8 mouse cellular contexts compared by ENCODE assay signal in the genomic region with DNA sequence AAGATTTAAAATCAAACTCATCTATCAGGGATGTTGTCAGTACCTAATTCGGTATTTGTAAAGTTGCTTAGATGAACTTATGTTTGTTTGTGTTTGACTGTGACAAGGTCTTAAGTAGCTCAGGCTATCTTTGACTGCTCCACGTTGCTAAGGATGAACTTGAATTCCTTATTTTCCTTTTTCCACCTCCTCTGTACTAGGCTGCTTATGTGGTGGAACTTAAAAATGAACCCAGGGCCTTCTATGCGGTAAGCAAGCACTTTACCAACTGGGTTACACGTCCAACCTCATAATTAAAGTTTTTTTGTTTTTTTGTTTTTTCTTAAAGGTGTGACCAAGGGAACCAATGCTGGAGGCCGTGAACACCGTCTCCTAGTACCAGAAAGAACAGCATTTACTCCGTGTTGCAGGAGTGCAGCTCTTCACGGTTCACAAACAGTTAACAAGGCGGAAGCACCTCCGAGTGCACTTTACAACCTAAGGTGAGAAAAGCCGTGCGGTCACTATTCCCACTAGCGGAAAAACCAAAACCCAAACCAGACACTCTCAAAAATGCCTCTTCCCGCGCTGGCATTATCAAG. TPM values are rescaled to one million over a fixed set of nuclear protein-coding genes. Genes with fewer than 3 reads are reported as not detected.
A peak's percentile ranks its signal among the peaks of the same experiment; 100 is the strongest.
DNase-seq lines count a peak whose midpoint lies in the region; ATAC-seq lines count a peak whose summit lies in the region.

A gene (plus strand): TSS at position 325 of the 581 bp plus-strand sequence.

- H3K4me3 ChIP-seq in embryonic facial prominence, embryonic 10.5 days = peak within 1 kb of the TSS; percentile 73
- peak within 1 kb of the TSS; percentile 74 for H3K4me3 ChIP-seq in heart, embryonic 13.5 days
- peak within 1 kb of the TSS; percentile 90 for H3K4me3 ChIP-seq in neural tube, embryonic 12.5 days

- H3K27me3 ChIP-seq in embryonic facial prominence, embryonic 10.5 days (replicated peaks; ENCODE audit: low read depth, poor library complexity, severe bottlenecking) = no peaks in the 10 kb centered on the region
- no peaks in the 10 kb centered on the region for H3K27me3 ChIP-seq in heart, embryonic 13.5 days (replicated peaks)
- H3K27me3 ChIP-seq in neural tube, embryonic 12.5 days (replicated peaks) = no peaks in the 10 kb centered on the region

- WGBS in embryonic facial prominence, embryonic 10.5 days = 6% methylated on average over 15 of the region's 15 CpGs
- 4% methylated on average over 15 of the region's 15 CpGs for WGBS in heart, embryonic 13.5 days
- 7% methylated on average over 15 of the region's 15 CpGs for WGBS in neural tube, embryonic 12.5 days

- peak within 1 kb of the TSS; percentile 85 for H3K27ac ChIP-seq in embryonic facial prominence, embryonic 10.5 days (replicated peaks)
- H3K27ac ChIP-seq in heart, embryonic 13.5 days (replicated peaks) = peak within 1 kb of the TSS; percentile 91
- peak within 1 kb of the TSS; percentile 81 for H3K27ac ChIP-seq in neural tube, embryonic 12.5 days

- intact Hi-C loops in left cerebral cortex, postnatal 25 days (cut with DNase I) = loop anchor here (5.0 kb wide), 2 partner anchors 157 to 262 kb away; a partner anchor contains a TSS

- DNase-seq in ovary, postnatal 10 days (ENCODE audit: low spot score) = peak; percentile 38
- no peak for DNase-seq in ovary, postnatal 14 days (ENCODE audit: low spot score)
- DNase-seq in embryonic facial prominence, embryonic 10.5 days (ENCODE audit: low spot score) = no peak
- no peak for DNase-seq in left cerebral cortex, postnatal 25 days (ENCODE audit: low spot score in 2 of 2)
- no peak for DNase-seq in embryo, embryonic 11 days
- DNase-seq in right cerebral cortex, postnatal 14 days = no peak

- peak within 1 kb of the TSS; percentile 88 for H3K9ac ChIP-seq in heart, embryonic 13.5 days
- peak within 1 kb of the TSS; percentile 86 for H3K9ac ChIP-seq in neural tube, embryonic 12.5 days

- H3K4me2 ChIP-seq in heart, embryonic 13.5 days = peak within 1 kb of the TSS; percentile 86
- peak within 1 kb of the TSS; percentile 79 for H3K4me2 ChIP-seq in neural tube, embryonic 12.5 days (replicated peaks)

- H3K4me1 ChIP-seq in embryonic facial prominence, embryonic 10.5 days = peaks cover 12% of the 10 kb centered on the region
- H3K4me1 ChIP-seq in heart, embryonic 13.5 days = peaks cover 14% of the 10 kb centered on the region
- H3K4me1 ChIP-seq in neural tube, embryonic 12.5 days = peaks cover 8% of the 10 kb centered on the region

- 0 out of 2 replicates have a peak, but pooled peaks have one; percentile 7 for ATAC-seq in heart, embryonic 13.5 days (ENCODE audit: extremely low read depth, insufficient number of reproducible peaks, low FRiP score, low TSS enrichment)
- peak; percentile 58 for ATAC-seq in neural tube, embryonic 12.5 days (ENCODE audit: low FRiP score, low read depth)

- no peaks in the 10 kb centered on the region for H3K9me3 ChIP-seq in embryonic facial prominence, embryonic 10.5 days
- no peaks in the 10 kb centered on the region for H3K9me3 ChIP-seq in heart, embryonic 13.5 days
- H3K9me3 ChIP-seq in neural tube, embryonic 12.5 days = no peaks in the 10 kb centered on the region

- no peaks in the 10 kb centered on the region for H3K36me3 ChIP-seq in embryonic facial prominence, embryonic 10.5 days (replicated peaks)
- H3K36me3 ChIP-seq in heart, embryonic 13.5 days = no peaks in the 10 kb centered on the region
- no peaks in the 10 kb centered on the region for H3K36me3 ChIP-seq in neural tube, embryonic 12.5 days

RNA-seq across cellular contexts. Expression of the gene that starts here (rescaled TPM):
- polyA plus RNA-seq in embryonic facial prominence, embryonic 10.5 days (2016; fragmentation: Nextera tagmentation; extraction: Ambion mirVana) = 20.0 and 22.2 TPM in 2 replicates
- 15.5 and 23.7 TPM in 2 replicates for polyA plus RNA-seq in heart, embryonic 13.5 days (2015; fragmentation: Nextera tagmentation; extraction: Ambion mirVana)
- total RNA-seq in left cerebral cortex, postnatal 25 days (2021) = 10 to 100 TPM; 54.6 to 60.4 TPM
- 28.2 and 34.9 TPM in 2 replicates for polyA plus RNA-seq in neural tube, embryonic 12.5 days (2016; fragmentation: Nextera tagmentation; extraction: Ambion mirVana)
